Mouse (Mus musculus) spleen, adult 2 months (tissue): Measurements from ENCODE around the gene Dusp10. TPM values are rescaled to one million over a fixed set of nuclear protein-coding genes. Genes with fewer than 3 reads are reported as not detected.

Experiments
- DNase-seq, 2 experiments: peaks; one replicate each; pipeline versions ENCODE4 v3.0.0 to v3.0.0-alpha.2; 2012 to 2021; ENCODE audit warnings: low spot score in 2 of 2, low read depth in 1 of 2
- H3K27ac ChIP-seq: fragments of 200-500 bp; 2 replicates; pipeline ENCODE4 v1.5.1; 2012; ENCODE audit warnings: low read length, inconsistent platforms; ENCODE audit not compliant: insufficient read depth
- H3K27me3 ChIP-seq: fragments of 200-500 bp; 2 replicates; pipeline ENCODE4 v1.6.1; 2012; ENCODE audit warnings: mild to moderate bottlenecking, moderate library complexity, low read length, inconsistent platforms; ENCODE audit not compliant: control insufficient read depth, insufficient read depth
- H3K36me3 ChIP-seq: fragments of 200-500 bp; 2 replicates; pipeline ENCODE4 v1.6.1; 2012; ENCODE audit warnings: mild to moderate bottlenecking, low read length, inconsistent platforms; ENCODE audit not compliant: control insufficient read depth, insufficient read depth
- H3K4me1 ChIP-seq: fragments of 200-500 bp; 2 replicates; pipeline ENCODE4 v1.6.1; 2011; ENCODE audit warnings: inconsistent platforms; ENCODE audit not compliant: control insufficient read depth, insufficient read depth, insufficient read length
- H3K4me3 ChIP-seq: fragments of 200-500 bp; 2 replicates; pipeline ENCODE4 v1.5.1; 2011; ENCODE audit warnings: mild to moderate bottlenecking, inconsistent platforms; ENCODE audit not compliant: insufficient read depth, insufficient read length; ENCODE audit errors: extremely low read depth
- CTCF ChIP-seq: fragments of 200-500 bp; IDR thresholded peaks from 2 replicates; pipeline ENCODE4 v1.5.1; 2011; ENCODE audit warnings: mild to moderate bottlenecking, inconsistent platforms; ENCODE audit not compliant: insufficient read depth, insufficient read length, insufficient replicate concordance; ENCODE audit errors: extremely low read depth
- POLR2A ChIP-seq: fragments of 200-500 bp; IDR thresholded peaks from 2 replicates; pipeline ENCODE4 v1.6.1; 2011; ENCODE audit warnings: low read depth, low read length, inconsistent platforms
- WGBS: fragments of 180-500 bp; shearing (Covaris S2); methylation state at CpG from one replicate; pipeline ENCODE4 v1.1.7; 2018; 5-methylcytosine and 5-hydroxymethylcytosine counted together
- polyA plus RNA-seq: library from polyadenylated mRNA; depleted of rRNA; stranded (reverse); fragments of >200 nt; gene quantifications from 2 replicates; pipeline ENCODE4 v1.2.3, GENCODE M21; 2012

Dusp10 gene
- polyA plus RNA-seq, 1 experiment: 23.4 TPM

GRCm38 (mm10) chr1:184015995-184016730, 3.1 kb downstream of the Dusp10 start:
- TF ChIP-seq CTCF (no peak), POLR2A (no peak)
- no peak for DNase-seq
- H3K4me1 ChIP-seq: peaks cover 17% of the 10 kb centered on the region; the same call in 1 of the 2 replicates
- H3K36me3 ChIP-seq: no peaks in the 10 kb centered on the region
- H3K27ac ChIP-seq: no peak overlapping the region
- 75% methylated on average over 10 of the region's 10 CpGs for WGBS
- no peaks in the 10 kb centered on the region for H3K27me3 ChIP-seq
- H3K4me3 ChIP-seq: no peak overlapping the region

GRCm38 (mm10) chr1:184017606-184018005, 4.5 kb downstream of the Dusp10 start:
- no peak overlapping the region for H3K27ac ChIP-seq
- no peaks in the 10 kb centered on the region for H3K36me3 ChIP-seq
- 84% methylated on average over 2 of the region's 2 CpGs for WGBS
- H3K4me1 ChIP-seq: peaks cover 16% of the 10 kb centered on the region; the same call in 1 of the 2 replicates
- DNase-seq: no peak
- TF ChIP-seq POLR2A: no peak
- TF ChIP-seq CTCF: no peak
- no peak overlapping the region for H3K4me3 ChIP-seq
- H3K27me3 ChIP-seq: no peaks in the 10 kb centered on the region

GRCm38 (mm10) chr1:184019042-184019721, 6.1 kb downstream of the Dusp10 start:
- peaks cover 12% of the 10 kb centered on the region; the same call in 1 of the 2 replicates for H3K4me1 ChIP-seq
- no peak overlapping the region for H3K4me3 ChIP-seq
- H3K36me3 ChIP-seq: no peaks in the 10 kb centered on the region
- H3K27ac ChIP-seq: no peak overlapping the region
- DNase-seq: no peak
- 86% methylated on average over 6 of the region's 6 CpGs for WGBS
- H3K27me3 ChIP-seq: no peaks in the 10 kb centered on the region
- TF ChIP-seq CTCF: no peak
- TF ChIP-seq POLR2A: no peak

- 65% methylated on average over 6 of the region's 6 CpGs for WGBS
- TF ChIP-seq CTCF: no peak
- no peak for TF ChIP-seq POLR2A
- Histone ChIP-seq H3K36me3 (no peaks in the 10 kb centered on the region), H3K27ac (no peak overlapping the region), H3K4me1 (peaks cover 9% of the 10 kb centered on the region; the same call in 1 of the 2 replicates), H3K27me3 (no peaks in the 10 kb centered on the region), H3K4me3 (no peak overlapping the region)
- no peak for DNase-seq
These were observed 6.6 kb downstream of the Dusp10 start for GRCm38 (mm10) chr1:184019722-184020107.

GRCm38 (mm10) chr1:184023971-184024370, 10.9 kb downstream of the Dusp10 start:
- H3K4me3 ChIP-seq: no peak overlapping the region
- H3K36me3 ChIP-seq: no peaks in the 10 kb centered on the region
- WGBS: 82% methylated on average over 2 of the region's 2 CpGs
- peak overlapping the region; percentile 27; the same call in 1 of the 2 replicates for H3K27ac ChIP-seq
- H3K4me1 ChIP-seq: peaks cover 14% of the 10 kb centered on the region; the same call in 1 of the 2 replicates
- no peaks in the 10 kb centered on the region for H3K27me3 ChIP-seq
- DNase-seq: no peak
- no peak for TF ChIP-seq CTCF

- Histone ChIP-seq H3K27ac (peak overlapping the region; percentile 60; the same call in 1 of the 2 replicates), H3K4me1 (peaks cover 12% of the 10 kb centered on the region; the same call in 1 of the 2 replicates), H3K27me3 (no peaks in the 10 kb centered on the region), H3K36me3 (no peaks in the 10 kb centered on the region), H3K4me3 (no peak overlapping the region)
- TF ChIP-seq POLR2A (no peak), CTCF (no peak)
- 70% methylated on average over 2 of the region's 2 CpGs for WGBS
- DNase-seq: no peak
These were observed 11.5 kb downstream of the Dusp10 start for GRCm38 (mm10) chr1:184024631-184025030.

- 69% methylated on average over 5 of the region's 5 CpGs for WGBS
- no peaks in the 10 kb centered on the region for H3K36me3 ChIP-seq
- DNase-seq: no peak
- H3K27me3 ChIP-seq: no peaks in the 10 kb centered on the region
- peaks cover 9% of the 10 kb centered on the region; the same call in 1 of the 2 replicates for H3K4me1 ChIP-seq
- no peak overlapping the region for H3K4me3 ChIP-seq
- TF ChIP-seq CTCF (no peak), POLR2A (no peak)
- peak overlapping the region; percentile 60 for H3K27ac ChIP-seq
These were observed 12.0 kb downstream of the Dusp10 start for GRCm38 (mm10) chr1:184025079-184025478.
